Mouse (Mus musculus): ENCODE data around the gene Zdhhc7.

GRCm38 (mm10) chr8:120050376-120050775 is 50.9 kb downstream of the Zdhhc7 start:
- TF ChIP-seq CTCF (IDR thresholded peaks at IDR 0.05; ENCODE audit: borderline replicate concordance, insufficient read depth, low read length): no peak
- no peak for TF ChIP-seq POLR2A (IDR thresholded peaks at IDR 0.05; ENCODE audit: low read depth, low read length)
